Mouse (Mus musculus) CD4-positive, CD25-positive, alpha-beta regulatory T cell, adult 9 weeks (primary cell): ENCODE data around the gene Gyg. TPM values are rescaled to one million over a fixed set of nuclear protein-coding genes. Genes with fewer than 3 reads are reported as not detected.

Source experiments
- polyA plus RNA-seq: library from polyadenylated mRNA; unstranded; fragments of 100-300 nt; shearing (Covaris generic); gene quantifications from one replicate; pipeline ENCODE4 v1.2.1, GENCODE M21; 2017

The Gyg gene
- polyA plus RNA-seq: 60.5 TPM

DNA sequence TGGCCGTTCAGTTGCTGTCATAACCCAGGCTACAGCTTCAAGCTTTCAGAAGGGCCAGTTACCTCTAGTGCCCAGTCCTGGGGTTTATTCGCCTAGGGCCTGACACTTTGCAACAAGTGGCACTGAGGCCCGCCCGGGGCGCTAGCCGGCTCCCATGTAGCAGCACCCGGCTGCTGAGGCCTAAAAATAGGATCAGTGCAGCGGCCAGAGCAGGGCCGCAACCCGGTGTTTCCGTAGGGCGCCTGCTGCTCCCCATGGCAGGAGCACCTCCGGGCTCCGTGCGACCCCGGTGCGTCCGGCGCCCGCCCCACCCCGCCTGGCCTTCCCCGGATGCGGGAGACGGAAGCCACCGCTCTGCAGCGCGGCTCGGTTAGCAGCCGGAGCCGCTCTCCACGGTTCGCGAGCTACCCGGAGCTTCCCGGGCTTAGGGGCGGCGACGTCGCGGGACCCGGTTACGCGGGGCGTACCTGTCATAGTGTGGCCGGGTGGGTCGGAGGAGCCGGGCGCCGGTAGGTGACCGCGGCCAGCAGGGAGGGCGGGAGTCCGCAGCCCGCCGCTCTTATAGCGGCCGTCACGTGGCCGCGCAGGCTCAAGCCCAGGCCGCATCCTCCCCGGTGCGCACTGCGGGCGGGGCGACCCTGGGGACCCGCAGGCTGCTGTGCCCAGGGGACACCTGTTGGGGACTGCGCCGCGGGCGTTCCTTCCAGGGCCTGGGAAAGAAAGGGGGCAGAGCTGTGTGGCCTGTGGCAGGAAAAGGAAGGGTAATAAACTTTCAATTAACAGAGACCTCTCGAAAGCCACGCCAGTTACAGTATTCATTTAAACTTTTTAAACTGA lies at the start of gene Gyg:
TSS of gene Gyg (minus strand) at position 787 of the 837 bp plus-strand sequence.

Other genes starting within 250 kb of the Gyg start
- gene Cp, start 198.3 kb downstream of the Gyg start, polyA plus RNA-seq: 1.5 TPM
- gene Hps3, start 120.0 kb downstream of the Gyg start, polyA plus RNA-seq: 37.7 TPM
- gene Hltf, start 97.5 kb downstream of the Gyg start, polyA plus RNA-seq: 79.3 TPM
- gene Cpa3, start 86.9 kb upstream of the Gyg start, polyA plus RNA-seq: 0.37 TPM
- not detected for gene Cpb1, start 120.4 kb upstream of the Gyg start, polyA plus RNA-seq
- gene Agtr1b, start 211.9 kb upstream of the Gyg start, polyA plus RNA-seq: not detected